34 mouse cellular contexts compared by ENCODE assay signal in genomic region chr1:166973731-166974130, GRCm38 (mm10). TPM values are rescaled to one million over a fixed set of nuclear protein-coding genes. Genes with fewer than 3 reads are reported as not detected.
"Had no signal": no experiment of that assay in that cellular context is flagged by ENCODE, and none has a peak within 500 bp of the region (broad histone marks: within the 10 kb centered on the region; RNA-seq: fewer than 3 reads in every experiment).

No protein-coding gene starts in this region.

- H3K9me3 ChIP-seq: heart, embryonic 12.5 days; heart, embryonic 13.5 days; heart, embryonic 15.5 days; hindbrain, embryonic 10.5 days; hindbrain, embryonic 12.5 days; hindbrain, embryonic 13.5 days; hindbrain, embryonic 15.5 days; intestine, embryonic 15.5 days; kidney, embryonic 15.5 days had no signal

- H3K36me3 ChIP-seq: heart, embryonic 12.5 days; heart, embryonic 13.5 days; heart, embryonic 15.5 days; hindbrain, embryonic 10.5 days; hindbrain, embryonic 12.5 days; hindbrain, embryonic 13.5 days; hindbrain, embryonic 15.5 days; intestine, embryonic 15.5 days; kidney, embryonic 15.5 days had no signal

- H3K27ac ChIP-seq: heart, embryonic 13.5 days; heart, embryonic 15.5 days; hindbrain, embryonic 10.5 days; hindbrain, embryonic 12.5 days; hindbrain, embryonic 13.5 days; hindbrain, embryonic 14.5 days; hindbrain, embryonic 15.5 days; hindbrain, postnatal 0 days; intestine, embryonic 15.5 days; kidney, embryonic 15.5 days; kidney, postnatal 0 days; layer of hippocampus, adult 2 months; left cerebral cortex, adult 2 months had no signal

- ATAC-seq: hindbrain, embryonic 16.5 days; hindbrain, postnatal 0 days; inflammation-experienced regulatory T-cells, adult 6 months; intestine, embryonic 15.5 days; intestine, embryonic 16.5 days; intestine, postnatal 0 days had no signal

- H3K4me3 ChIP-seq: heart, embryonic 12.5 days; heart, embryonic 13.5 days; heart, embryonic 15.5 days; hindbrain, embryonic 10.5 days; hindbrain, embryonic 12.5 days; hindbrain, embryonic 13.5 days; hindbrain, embryonic 15.5 days; intestine, embryonic 15.5 days; kidney, embryonic 15.5 days; layer of hippocampus, adult 2 months; left cerebral cortex, adult 2 months had no signal

- H3K4me1 ChIP-seq: heart, embryonic 12.5 days; heart, embryonic 13.5 days; heart, embryonic 15.5 days; hindbrain, embryonic 10.5 days; hindbrain, embryonic 12.5 days; intestine, embryonic 15.5 days; kidney, embryonic 15.5 days had no signal

- H3K27me3 ChIP-seq: heart, embryonic 12.5 days; heart, embryonic 13.5 days; heart, embryonic 15.5 days; hindbrain, embryonic 12.5 days; hindbrain, embryonic 13.5 days; hindbrain, embryonic 15.5 days; intestine, embryonic 15.5 days; kidney, embryonic 15.5 days had no signal

- DNase-seq: heart, postnatal 10 days; heart, postnatal 14 days; heart, postnatal 36 days; heart, postnatal 4 days; kidney, adult 11 months; kidney, adult 18-20 months; kidney, adult 2 months; kidney, adult 8-10 months; kidney, adult 9 months; kidney, postnatal 10 days; kidney, postnatal 14 days; kidney, postnatal 25 days; kidney, postnatal 36 days; kidney, postnatal 4 days; layer of hippocampus, adult 9-11 months; layer of hippocampus, postnatal 36 days had no signal

RNA-seq across cellular contexts. Expression of gene Fam78b, which starts 27.5 kb away (rescaled TPM):
- polyA plus RNA-seq: inflammation-experienced regulatory T-cells, adult 6 months had no signal
